Mouse (Mus musculus): Measurements from ENCODE around the gene Diaph3. TPM values are rescaled to one million over a fixed set of nuclear protein-coding genes. Genes with fewer than 3 reads are reported as not detected.

Diaph3 gene
- polyA plus RNA-seq, 1 experiment from 2014 or later = 13.1 TPM

- H3K36me3 ChIP-seq = no peaks in the 10 kb centered on the region
- no peak overlapping the region for H3K27ac ChIP-seq
- H3K4me2 ChIP-seq = no peak overlapping the region
- 77% methylated on average over 4 of the region's 4 CpGs for whole genome bisulfite sequencing
- no peak for ATAC-seq (replicated peaks; ENCODE audit: low FRiP score)
- H3K4me1 ChIP-seq = no peaks in the 10 kb centered on the region
- H3K9ac ChIP-seq = no peak overlapping the region
- no peaks in the 10 kb centered on the region for H3K9me3 ChIP-seq (replicated peaks)
- no peak overlapping the region for H3K4me3 ChIP-seq (replicated peaks)
- no peaks in the 10 kb centered on the region for H3K27me3 ChIP-seq
Measured at GRCm38 (mm10) chr14:86833003-86833402, 308.0 kb downstream of the Diaph3 start.

- no peak overlapping the region for H3K4me2 ChIP-seq
- no peaks in the 10 kb centered on the region for H3K9me3 ChIP-seq (replicated peaks)
- H3K27me3 ChIP-seq = no peaks in the 10 kb centered on the region
- H3K4me1 ChIP-seq = no peaks in the 10 kb centered on the region
- no peak overlapping the region for H3K4me3 ChIP-seq (replicated peaks)
- H3K9ac ChIP-seq = no peak overlapping the region
- no peak for ATAC-seq (replicated peaks; ENCODE audit: low FRiP score)
- H3K36me3 ChIP-seq = no peaks in the 10 kb centered on the region
- H3K27ac ChIP-seq = no peak overlapping the region
- WGBS = 93% methylated on average over 4 of the region's 4 CpGs
Measured at GRCm38 (mm10) chr14:86816246-86816645, 324.8 kb downstream of the Diaph3 start.

- peak; percentile 56; the same call in 1 of the 2 replicates for ATAC-seq (replicated peaks; ENCODE audit: low FRiP score)
- Histone ChIP-seq H3K27me3 (no peaks in the 10 kb centered on the region), H3K9ac (no peak overlapping the region), H3K36me3 (0 out of 2 replicates have a peak, but pooled peaks cover under 1% of the 10 kb centered on the region), H3K4me2 (no peak overlapping the region), H3K4me1 (no peaks in the 10 kb centered on the region), H3K4me3 (replicated peaks) (no peak overlapping the region), H3K9me3 (replicated peaks) (no peaks in the 10 kb centered on the region), H3K27ac (no peak overlapping the region)
- WGBS = 64% methylated on average over 6 of the region's 6 CpGs
Measured at GRCm38 (mm10) chr14:86788880-86789641, 352.0 kb downstream of the Diaph3 start.

GRCm38 (mm10) chr14:86786866-86787265, 354.2 kb downstream of the Diaph3 start:
- no peak overlapping the region for H3K27ac ChIP-seq
- no peaks in the 10 kb centered on the region for H3K9me3 ChIP-seq (replicated peaks)
- 13% methylated on average over 8 of the region's 8 CpGs for WGBS
- no peaks in the 10 kb centered on the region for H3K4me1 ChIP-seq
- no peak overlapping the region for H3K4me3 ChIP-seq (replicated peaks)
- H3K9ac ChIP-seq = no peak overlapping the region
- no peaks in the 10 kb centered on the region for H3K36me3 ChIP-seq
- no peaks in the 10 kb centered on the region for H3K27me3 ChIP-seq
- ATAC-seq (replicated peaks; ENCODE audit: low FRiP score) = 0 out of 2 replicates have a peak, but pooled peaks have one; percentile 67
- no peak overlapping the region for H3K4me2 ChIP-seq

GRCm38 (mm10) chr14:86781553-86782273, 359.3 kb downstream of the Diaph3 start:
- WGBS = 67% methylated on average over 6 of the region's 6 CpGs
- peak; percentile 36; the same call in 1 of the 2 replicates for ATAC-seq (replicated peaks; ENCODE audit: low FRiP score)

GRCm38 (mm10) chr14:86773311-86773710, 367.7 kb downstream of the Diaph3 start:
- H3K9me3 ChIP-seq (replicated peaks) = no peaks in the 10 kb centered on the region

More at GRCm38 (mm10) chr14:86781553-86782273, 359.3 kb downstream of the Diaph3 start:
- H3K9me3 ChIP-seq (replicated peaks) = no peaks in the 10 kb centered on the region
- no peak overlapping the region for H3K9ac ChIP-seq
- no peak overlapping the region for H3K27ac ChIP-seq
- H3K4me2 ChIP-seq = no peak overlapping the region
- H3K36me3 ChIP-seq = no peaks in the 10 kb centered on the region
- H3K4me3 ChIP-seq (replicated peaks) = no peak overlapping the region
- H3K27me3 ChIP-seq = no peaks in the 10 kb centered on the region
- H3K4me1 ChIP-seq = no peaks in the 10 kb centered on the region

GRCm38 (mm10) chr14:86772176-86773150, 368.6 kb downstream of the Diaph3 start:
- peak; percentile 64; the same call in 1 of the 2 replicates for ATAC-seq (replicated peaks; ENCODE audit: low FRiP score)
- Histone ChIP-seq H3K36me3 (no peaks in the 10 kb centered on the region), H3K9me3 (replicated peaks) (no peaks in the 10 kb centered on the region), H3K27ac (no peak overlapping the region), H3K4me3 (replicated peaks) (no peak overlapping the region), H3K4me2 (no peak overlapping the region), H3K27me3 (no peaks in the 10 kb centered on the region), H3K9ac (no peak overlapping the region), H3K4me1 (no peaks in the 10 kb centered on the region)
- WGBS = 53% methylated on average over 14 of the region's 14 CpGs

More at GRCm38 (mm10) chr14:86773311-86773710, 367.7 kb downstream of the Diaph3 start:
- H3K27ac ChIP-seq = no peak overlapping the region
- no peaks in the 10 kb centered on the region for H3K4me1 ChIP-seq
- H3K4me3 ChIP-seq (replicated peaks) = no peak overlapping the region
- 87% methylated on average over 2 of the region's 2 CpGs for WGBS
- H3K36me3 ChIP-seq = no peaks in the 10 kb centered on the region
- H3K27me3 ChIP-seq = no peaks in the 10 kb centered on the region
- no peak for ATAC-seq (replicated peaks; ENCODE audit: low FRiP score)
- H3K9ac ChIP-seq = no peak overlapping the region
- no peak overlapping the region for H3K4me2 ChIP-seq

GRCm38 (mm10) chr14:86764286-86764685, 376.7 kb downstream of the Diaph3 start:
- WGBS = 77% methylated on average over 2 of the region's 2 CpGs
- Histone ChIP-seq H3K36me3 (no peaks in the 10 kb centered on the region), H3K27me3 (no peaks in the 10 kb centered on the region), H3K27ac (no peak overlapping the region), H3K4me1 (no peaks in the 10 kb centered on the region), H3K9me3 (replicated peaks) (no peaks in the 10 kb centered on the region), H3K4me3 (replicated peaks) (no peak overlapping the region), H3K4me2 (no peak overlapping the region), H3K9ac (no peak overlapping the region)
- ATAC-seq (replicated peaks; ENCODE audit: low FRiP score) = no peak

GRCm38 (mm10) chr14:86757604-86758520, 383.2 kb downstream of the Diaph3 start:
- H3K36me3 ChIP-seq = no peaks in the 10 kb centered on the region
- no peaks in the 10 kb centered on the region for H3K27me3 ChIP-seq
- ATAC-seq (replicated peaks; ENCODE audit: low FRiP score) = no peak
- no peak overlapping the region for H3K9ac ChIP-seq
- WGBS = 81% methylated on average over 9 of the region's 9 CpGs
- H3K4me1 ChIP-seq = no peaks in the 10 kb centered on the region
- H3K4me2 ChIP-seq = no peak overlapping the region
- H3K4me3 ChIP-seq (replicated peaks) = no peak overlapping the region
- no peaks in the 10 kb centered on the region for H3K9me3 ChIP-seq (replicated peaks)
- no peak overlapping the region for H3K27ac ChIP-seq

- no peaks in the 10 kb centered on the region for H3K9me3 ChIP-seq (replicated peaks)
- no peaks in the 10 kb centered on the region for H3K4me1 ChIP-seq
- no peak overlapping the region for H3K27ac ChIP-seq
- 87% methylated on average over 4 of the region's 4 CpGs for WGBS
- no peak overlapping the region for H3K4me3 ChIP-seq (replicated peaks)
- ATAC-seq (replicated peaks; ENCODE audit: low FRiP score) = no peak
- no peaks in the 10 kb centered on the region for H3K27me3 ChIP-seq
- H3K4me2 ChIP-seq = no peak overlapping the region
- H3K36me3 ChIP-seq = no peaks in the 10 kb centered on the region
- H3K9ac ChIP-seq = no peak overlapping the region
Measured at GRCm38 (mm10) chr14:86757132-86757531, 383.9 kb downstream of the Diaph3 start.

- Histone ChIP-seq H3K36me3 (no peaks in the 10 kb centered on the region), H3K4me2 (no peak overlapping the region), H3K9me3 (replicated peaks) (no peaks in the 10 kb centered on the region), H3K27ac (no peak overlapping the region), H3K9ac (no peak overlapping the region), H3K4me3 (replicated peaks) (no peak overlapping the region), H3K27me3 (no peaks in the 10 kb centered on the region), H3K4me1 (0 out of 2 replicates have a peak, but pooled peaks cover 4% of the 10 kb centered on the region)
- ATAC-seq (replicated peaks; ENCODE audit: low FRiP score) = no peak
- 91% methylated on average over 7 of the region's 7 CpGs for WGBS
Measured at GRCm38 (mm10) chr14:86750351-86750750, 390.7 kb downstream of the Diaph3 start.

All from kidney, embryonic 15.5 days (tissue).